Mouse (Mus musculus) cerebellum, postnatal 25 days (tissue): ENCODE measurements around the gene Slc12a5.

Experiments
- DNase-seq, 2 experiments: peaks; one replicate each; pipeline ENCODE4 v3.0.0; 2021; ENCODE audit warnings: mixed read lengths in 2 of 2

Slc12a5 gene

DNA sequence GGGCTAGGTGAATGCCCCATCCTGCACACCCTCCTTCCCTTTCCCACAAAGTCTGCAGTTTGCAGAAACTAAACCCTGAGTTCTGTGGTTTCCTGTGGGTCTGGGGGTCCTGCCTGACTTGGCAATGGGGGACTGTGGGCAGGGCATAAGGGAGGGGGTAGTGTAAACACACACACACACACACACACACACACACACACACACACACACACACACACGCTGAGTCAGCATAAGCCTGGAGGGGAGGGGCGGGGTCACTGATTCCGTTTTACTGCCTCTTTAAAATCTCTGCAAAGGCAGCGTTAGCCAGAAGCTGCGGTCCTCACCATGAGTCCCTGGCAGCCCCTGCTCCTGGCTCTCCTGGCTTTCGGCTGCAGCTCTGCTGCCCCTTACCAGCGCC lies 12.7 kb upstream of the Slc12a5 start:
- no peak for DNase-seq

DNA sequence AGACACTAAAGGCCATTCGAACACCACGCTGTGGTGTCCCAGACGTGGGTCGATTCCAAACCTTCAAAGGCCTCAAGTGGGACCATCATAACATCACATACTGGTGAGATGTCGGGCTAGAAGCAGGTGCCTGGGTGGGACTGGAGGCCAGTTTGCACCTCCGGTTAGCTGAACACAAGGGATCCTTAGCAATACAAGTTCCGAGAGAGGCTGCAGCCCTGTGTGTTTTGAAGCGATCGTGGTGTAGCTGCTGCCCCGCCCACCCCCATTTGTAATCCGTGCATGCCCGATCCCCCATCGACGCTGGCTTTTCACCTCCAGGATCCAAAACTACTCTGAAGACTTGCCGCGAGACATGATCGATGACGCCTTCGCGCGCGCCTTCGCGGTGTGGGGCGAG lies 11.6 kb upstream of the Slc12a5 start:
- no peak for DNase-seq

- peak; percentile 30 to 54 for DNase-seq
Observed at GRCm38 (mm10) chr2:164950501-164950900, 10.1 kb upstream of the Slc12a5 start.

- DNase-seq: no peak
Observed at GRCm38 (mm10) chr2:164951745-164952144, 8.9 kb upstream of the Slc12a5 start.

- peak in 1 of 2 experiments; percentile 53 for DNase-seq
Observed at GRCm38 (mm10) chr2:164952448-164952847, 8.2 kb upstream of the Slc12a5 start.

DNA sequence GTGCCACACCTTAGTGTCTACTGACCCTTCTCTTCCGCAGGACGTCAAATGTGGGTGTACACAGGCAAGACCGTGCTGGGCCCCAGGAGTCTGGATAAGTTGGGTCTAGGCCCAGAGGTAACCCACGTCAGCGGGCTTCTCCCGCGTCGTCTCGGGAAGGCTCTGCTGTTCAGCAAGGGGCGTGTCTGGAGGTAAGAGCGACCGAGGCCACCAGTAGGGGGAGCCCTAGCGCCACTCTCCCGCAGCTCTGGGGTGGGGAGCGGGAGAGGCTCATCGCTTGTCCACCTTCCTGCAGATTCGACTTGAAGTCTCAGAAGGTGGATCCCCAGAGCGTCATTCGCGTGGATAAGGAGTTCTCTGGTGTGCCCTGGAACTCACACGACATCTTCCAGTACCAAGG lies 7.4 kb upstream of the Slc12a5 start:
- peak; percentile 95 to 96 for DNase-seq

- DNase-seq: no peak
Observed at GRCm38 (mm10) chr2:164955725-164956124, 4.9 kb upstream of the Slc12a5 start.

DNA sequence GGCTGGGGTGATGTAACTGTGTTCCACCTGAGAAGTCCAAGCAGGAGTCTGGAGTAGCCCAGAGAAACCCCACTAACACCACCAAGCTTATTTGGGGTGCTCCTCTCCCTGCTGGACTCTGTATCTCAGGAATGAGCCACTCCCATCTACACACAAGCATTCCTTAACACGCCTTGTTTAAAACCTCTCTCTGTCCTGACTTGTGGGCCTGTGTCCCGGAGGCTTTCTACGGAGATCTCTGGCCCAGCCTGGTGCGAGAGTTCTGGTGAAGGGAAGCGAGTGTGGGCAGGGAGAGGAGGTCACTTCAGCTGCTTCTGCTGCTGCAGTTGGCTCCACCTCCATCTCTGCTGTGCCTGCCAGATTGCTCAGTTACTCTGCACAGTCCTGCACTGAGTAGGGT lies 4.4 kb upstream of the Slc12a5 start:
- DNase-seq: no peak

GRCm38 (mm10) chr2:164957548-164958315 lies 2.9 kb upstream of the Slc12a5 start:
- no peak for DNase-seq

GRCm38 (mm10) chr2:164961506-164962182 lies 1.0 kb downstream of the Slc12a5 start:
- peak; percentile 89 to 94 for DNase-seq

DNA sequence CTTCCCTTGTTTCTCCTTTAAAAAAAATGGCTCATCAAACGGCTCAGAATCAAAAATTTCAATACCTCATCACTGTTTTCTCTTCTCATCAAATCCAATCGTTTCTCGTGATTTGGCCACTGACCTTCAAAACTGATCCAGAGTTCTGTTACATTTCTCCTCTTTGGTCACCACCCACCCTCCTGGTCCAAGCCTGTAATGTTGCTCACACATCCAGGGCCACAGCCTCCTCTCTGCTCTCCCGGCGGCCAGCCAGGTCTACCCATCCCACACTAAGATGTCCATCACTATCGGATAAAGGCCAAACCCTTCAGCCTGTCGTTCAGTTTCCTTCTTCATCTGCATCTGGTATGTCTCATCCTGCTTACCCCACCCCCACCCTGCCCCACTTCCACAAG lies 1.6 kb downstream of the Slc12a5 start:
- peak in 1 of 2 experiments; percentile 34 for DNase-seq

DNA sequence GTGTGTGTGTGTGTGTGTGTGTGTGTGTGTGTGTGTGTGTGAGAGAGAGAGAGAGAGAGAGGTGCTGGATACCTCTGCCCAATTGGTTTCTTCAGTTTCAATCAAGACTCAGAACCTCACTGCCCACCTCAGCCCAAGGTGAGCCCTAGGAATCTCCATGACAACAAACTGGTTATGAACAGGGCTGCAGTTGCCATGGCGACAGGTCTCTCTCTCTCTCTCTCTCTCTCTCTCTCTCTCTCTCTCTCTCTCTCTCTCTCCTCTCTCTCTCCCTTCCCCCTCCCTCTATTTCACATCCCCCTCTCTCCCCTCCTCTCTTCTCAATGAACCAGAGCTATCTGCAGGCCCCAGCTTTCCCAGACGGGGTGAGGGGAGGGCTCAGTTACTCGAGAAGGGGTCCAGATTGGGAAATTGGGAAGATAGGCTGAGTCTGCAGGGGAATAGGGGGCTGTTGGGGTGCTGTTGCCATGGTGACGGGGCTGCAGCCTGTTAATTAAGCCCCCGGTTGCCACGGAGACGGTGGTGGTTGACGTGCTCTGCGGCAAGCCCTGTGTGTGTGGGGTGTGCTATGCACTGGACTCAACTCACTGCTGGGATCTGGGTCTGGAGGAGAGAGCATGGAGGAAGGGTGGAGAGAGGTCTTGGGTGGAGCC lies 3.8 kb downstream of the Slc12a5 start:
- no peak for DNase-seq

GRCm38 (mm10) chr2:164964981-164965380 lies 4.4 kb downstream of the Slc12a5 start:
- DNase-seq: no peak

- DNase-seq: no peak
Observed at GRCm38 (mm10) chr2:164966381-164966780, 5.8 kb downstream of the Slc12a5 start.

DNA sequence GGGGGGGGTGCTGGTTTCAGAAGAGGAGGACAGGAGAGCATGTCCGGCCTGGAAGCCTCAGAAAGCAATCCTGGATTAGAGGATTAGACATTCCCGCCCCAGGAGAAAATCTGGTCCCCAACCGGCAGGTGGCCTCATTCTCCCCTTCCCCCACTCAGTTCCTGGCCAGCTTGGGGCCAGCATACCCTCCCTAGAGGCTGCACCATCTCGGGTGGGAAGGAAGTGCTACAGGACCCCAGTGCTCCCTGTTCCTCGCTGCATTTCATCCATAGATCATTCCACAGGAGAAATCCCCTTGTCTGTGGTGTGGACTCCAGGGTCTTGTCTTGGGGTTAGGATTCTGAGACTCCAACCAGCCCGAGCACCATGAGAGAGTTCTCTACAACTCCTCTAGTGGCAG lies 6.6 kb downstream of the Slc12a5 start:
- DNase-seq: peak; percentile 69 to 72

DNA sequence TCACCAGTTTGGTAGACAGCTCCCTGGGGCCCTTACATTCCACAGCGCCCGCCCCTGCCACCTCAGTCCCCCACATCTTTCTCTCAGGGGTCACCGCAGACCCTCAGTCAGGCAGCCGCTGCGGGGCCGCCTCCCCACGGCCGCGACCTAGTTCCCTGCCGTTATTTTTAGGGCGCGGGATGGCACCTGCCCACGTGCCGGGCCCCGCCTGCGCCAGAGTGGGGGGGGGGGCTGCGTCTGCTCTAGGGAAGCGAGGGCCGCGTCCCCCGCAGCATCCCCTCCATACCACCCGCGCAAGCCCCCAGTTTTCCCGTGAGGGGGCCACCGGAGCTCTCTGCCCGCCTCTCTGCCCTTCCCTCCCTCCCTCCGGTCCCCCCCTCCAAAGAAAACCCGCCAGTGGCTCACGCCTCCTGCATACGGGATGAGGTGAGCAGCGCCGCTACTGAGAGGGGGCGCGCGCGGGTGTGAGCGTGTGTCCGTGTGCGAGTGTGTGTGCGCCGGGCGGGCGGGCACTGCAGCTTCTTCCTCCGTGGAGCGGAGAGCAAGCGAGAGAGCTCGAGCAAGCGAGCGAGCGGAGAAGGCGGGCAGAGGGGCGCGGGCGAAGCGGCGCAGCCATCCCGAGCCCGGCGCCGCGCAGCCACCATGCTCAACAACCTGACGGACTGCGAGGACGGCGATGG lies 7.3 kb downstream of the Slc12a5 start:
- peak; percentile 91 to 94 for DNase-seq

DNA sequence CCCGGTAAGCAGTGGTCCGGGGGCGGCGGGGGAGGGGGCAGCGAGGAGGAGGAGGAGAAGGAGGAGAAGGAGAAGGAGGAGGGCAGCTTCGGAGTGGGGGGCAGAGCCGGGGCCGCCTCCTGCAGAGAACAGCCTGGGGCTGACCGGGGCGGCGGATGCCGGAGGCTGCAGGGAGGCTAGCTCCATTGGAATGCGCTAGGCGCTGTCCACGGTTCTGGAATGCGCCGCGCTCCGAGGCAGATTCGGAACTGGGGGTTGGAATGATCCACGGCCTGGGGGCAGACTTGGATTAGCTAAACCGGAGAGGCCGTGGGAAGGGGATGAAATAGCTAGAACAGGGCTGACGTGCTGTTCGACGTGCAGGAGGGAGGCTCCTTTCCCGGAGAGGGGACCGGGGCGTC lies 7.8 kb downstream of the Slc12a5 start:
- DNase-seq: peak; percentile 76 to 78

- DNase-seq: peak; percentile 64 to 78
Observed at GRCm38 (mm10) chr2:164969348-164969781, 8.8 kb downstream of the Slc12a5 start.

DNA sequence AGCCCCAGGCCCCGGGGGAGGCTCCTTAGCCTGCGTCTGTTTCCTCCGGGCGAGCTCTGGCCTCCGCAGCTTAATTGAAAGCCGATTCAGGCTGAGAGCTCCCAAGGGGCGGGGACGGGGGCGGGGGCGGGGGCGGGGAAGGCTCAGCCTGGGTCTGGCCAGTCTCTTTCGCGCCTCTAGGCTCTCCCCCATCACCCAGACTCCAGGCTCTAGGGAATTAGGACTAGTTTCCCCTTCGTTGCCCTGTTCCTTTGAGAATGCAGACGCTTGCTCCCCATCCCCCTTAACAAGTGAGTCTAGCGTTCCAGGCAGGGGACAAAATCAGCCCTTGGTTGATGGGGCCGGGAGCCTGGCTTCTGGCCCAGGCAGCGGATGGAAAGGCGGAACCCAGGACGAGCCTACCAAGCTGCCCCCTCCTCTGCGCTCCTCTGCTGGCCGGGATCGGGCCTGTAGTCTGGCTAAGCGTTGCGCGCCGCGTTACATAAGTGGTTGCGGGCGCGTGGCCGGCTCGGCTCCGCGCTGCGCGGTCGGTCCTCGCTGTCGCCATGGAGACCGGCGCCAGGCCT lies 10.1 kb downstream of the Slc12a5 start:
- peak; percentile 88 to 91 for DNase-seq

DNA sequence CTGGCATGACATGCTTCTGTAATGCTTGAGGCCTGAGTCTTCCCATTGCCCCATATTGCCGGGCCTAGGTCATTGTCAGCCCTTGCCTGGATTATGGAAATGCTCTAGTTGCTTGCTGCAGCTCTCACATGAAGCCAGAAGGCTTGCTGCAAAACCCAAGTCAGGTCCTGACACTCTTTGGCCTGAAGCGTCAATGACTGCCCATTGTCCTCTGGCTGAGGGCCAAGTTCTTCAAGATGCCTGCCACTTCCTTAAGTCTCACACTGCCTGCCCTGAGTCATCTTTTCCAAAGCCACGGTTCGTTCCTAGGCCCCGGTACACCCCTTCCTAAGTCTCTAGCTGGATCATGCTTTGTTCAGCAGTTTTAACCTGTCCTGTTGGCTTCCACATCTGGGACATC lies 12.0 kb downstream of the Slc12a5 start:
- no peak for DNase-seq

DNA sequence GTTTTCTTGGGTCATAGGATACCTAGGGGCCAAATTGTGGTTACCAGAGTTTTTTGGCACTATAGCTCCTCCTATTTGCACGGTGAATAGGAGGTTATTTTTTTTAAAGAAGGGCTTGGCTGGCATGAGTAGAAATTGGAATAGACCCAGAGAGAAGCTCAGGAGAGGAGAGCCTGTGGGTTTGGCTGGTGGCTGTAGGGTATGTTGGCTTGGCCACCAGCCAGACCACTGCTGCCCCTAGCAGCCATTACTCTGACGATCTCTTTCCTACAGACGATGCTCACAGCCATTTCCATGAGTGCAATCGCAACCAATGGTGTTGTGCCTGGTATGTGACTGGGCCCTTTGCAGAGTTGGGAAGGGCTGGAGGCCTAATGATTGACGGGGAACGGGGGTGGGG lies 15.0 kb downstream of the Slc12a5 start:
- DNase-seq: peak; percentile 51 to 74

- DNase-seq: no peak
Observed at GRCm38 (mm10) chr2:164979749-164980148, 19.1 kb downstream of the Slc12a5 start.

- DNase-seq: peak in 1 of 2 experiments; percentile 61
Observed at GRCm38 (mm10) chr2:164985962-164986361, 25.4 kb downstream of the Slc12a5 start.
